Mouse (Mus musculus) liver, embryonic 11.5 days (tissue): ENCODE data around the gene Cdh6. TPM values are rescaled to one million over a fixed set of nuclear protein-coding genes. Genes with fewer than 3 reads are reported as not detected.
A peak's percentile ranks its signal among the peaks of the same experiment; 100 is the strongest.

Experiments
- ATAC-seq: fragments of 200-750 bp; cut with Nextera tagmentation; replicated peaks from 2 replicates; pipeline ENCODE4 v1.8.0; 2017; ENCODE audit warnings: moderate number of reproducible peaks, mild to moderate bottlenecking, moderate TSS enrichment, moderate library complexity; ENCODE audit not compliant: low FRiP score
- DNase-seq: peaks from one replicate; pipeline ENCODE4 v3.0.0-alpha.2; 2017; ENCODE audit warnings: low spot score
- H3K27ac ChIP-seq: fragments of 300-500 bp; sonication (generic); 2 replicates; pipeline ENCODE4 v1.5.1; 2014; ENCODE audit warnings: mild to moderate bottlenecking, low read depth, low read length, control low read depth
- H3K27me3 ChIP-seq: fragments of 300-500 bp; sonication (generic); replicated peaks from 2 replicates; pipeline ENCODE4 v1.6.1; 2014; ENCODE audit warnings: low read length, mixed read lengths; ENCODE audit not compliant: control insufficient read depth, insufficient read depth
- H3K36me3 ChIP-seq: fragments of 300-500 bp; sonication (generic); 2 replicates; pipeline ENCODE4 v1.6.1; 2014; ENCODE audit warnings: mild to moderate bottlenecking, low read length, moderate library complexity, mixed read lengths; ENCODE audit not compliant: control insufficient read depth, insufficient read depth
- H3K4me1 ChIP-seq: fragments of 300-500 bp; sonication (generic); replicated peaks from 2 replicates; pipeline ENCODE4 v1.6.1; 2014; ENCODE audit warnings: low read length, mixed read lengths; ENCODE audit not compliant: control insufficient read depth, insufficient read depth
- H3K4me2 ChIP-seq: fragments of 300-500 bp; sonication (generic); 2 replicates; pipeline ENCODE4 v1.6.1; 2014; ENCODE audit warnings: mild to moderate bottlenecking, control low read depth, moderate library complexity
- H3K4me3 ChIP-seq: fragments of 300-500 bp; sonication (generic); 2 replicates; pipeline ENCODE4 v1.5.1; 2014; ENCODE audit warnings: low read depth, low read length, control low read depth
- H3K9ac ChIP-seq: fragments of 300-500 bp; sonication (generic); 2 replicates; pipeline ENCODE4 v1.6.1; 2014; ENCODE audit warnings: low read depth, low read length, control low read depth
- H3K9me3 ChIP-seq: fragments of 300-500 bp; sonication (generic); 2 replicates; pipeline ENCODE4 v1.6.1; 2016; ENCODE audit warnings: low read length, inconsistent platforms, mixed read lengths; ENCODE audit not compliant: control insufficient read depth
- WGBS: fragments of 180-500 bp; shearing (Covaris S2); extraction: QIAGEN DNeasy Blood & Tissue Kit; methylation state at CpG from one replicate; pipeline ENCODE4 v1.1.7; 2014; 5-methylcytosine and 5-hydroxymethylcytosine counted together
- polyA plus RNA-seq: library from polyadenylated mRNA; unstranded; fragments of >200 nt; fragmentation: Nextera tagmentation; extraction: Ambion mirVana; gene quantifications from 2 replicates; pipeline ENCODE4 v1.2.1, GENCODE M21; 2014

Gene Cdh6
- polyA plus RNA-seq, 1 experiment from 2014 or later, result 0.92 TPM

- DNase-seq, result no peak
- Histone ChIP-seq H3K9ac (no peak overlapping the region), H3K4me3 (no peak overlapping the region), H3K27me3 (no peaks in the 10 kb centered on the region), H3K27ac (no peak overlapping the region), H3K4me1 (no peaks in the 10 kb centered on the region), H3K9me3 (no peaks in the 10 kb centered on the region), H3K4me2 (no peak overlapping the region), H3K36me3 (no peaks in the 10 kb centered on the region)
- no peak for ATAC-seq
- 88% methylated on average over 13 of the region's 13 CpGs for WGBS
Measured at GRCm38 (mm10) chr15:13092064-13092463, 81.4 kb downstream of the Cdh6 start.

DNA sequence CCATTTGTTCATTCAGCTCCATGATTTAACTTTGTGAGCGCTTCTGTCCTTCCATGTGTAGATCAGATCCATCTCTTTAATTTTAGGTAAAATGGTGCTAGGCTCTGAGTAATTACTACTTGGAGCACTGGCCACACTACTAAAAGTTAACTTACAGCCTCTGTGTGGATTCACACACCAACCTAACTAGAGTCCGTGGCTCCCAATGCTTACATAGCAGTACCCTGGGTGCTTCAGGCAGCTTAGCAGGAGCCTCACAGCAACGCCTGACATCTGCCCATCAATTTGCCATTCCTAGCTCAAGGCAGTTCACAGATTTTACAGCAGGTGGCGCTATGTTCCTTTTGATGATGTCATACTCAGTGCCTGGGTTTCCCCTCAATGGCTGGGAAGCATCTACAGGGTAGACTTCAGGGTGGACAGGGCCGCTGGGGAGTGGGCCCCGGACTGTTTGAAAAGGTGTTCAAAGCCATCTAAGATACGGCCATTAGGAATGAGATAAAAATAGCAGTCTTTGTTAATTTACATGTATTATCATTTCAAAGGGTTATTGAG is 84.9 kb downstream of the Cdh6 start:
- ATAC-seq, result peak; percentile 34; the same call in 1 of the 2 replicates
- Histone ChIP-seq H3K9ac (no peak overlapping the region), H3K4me3 (no peak overlapping the region), H3K27me3 (no peaks in the 10 kb centered on the region), H3K36me3 (no peaks in the 10 kb centered on the region), H3K4me1 (no peaks in the 10 kb centered on the region), H3K4me2 (no peak overlapping the region), H3K27ac (no peak overlapping the region), H3K9me3 (no peaks in the 10 kb centered on the region)
- peak; percentile 41 for DNase-seq
- WGBS, result 46% methylated on average over 7 of the region's 7 CpGs

DNA sequence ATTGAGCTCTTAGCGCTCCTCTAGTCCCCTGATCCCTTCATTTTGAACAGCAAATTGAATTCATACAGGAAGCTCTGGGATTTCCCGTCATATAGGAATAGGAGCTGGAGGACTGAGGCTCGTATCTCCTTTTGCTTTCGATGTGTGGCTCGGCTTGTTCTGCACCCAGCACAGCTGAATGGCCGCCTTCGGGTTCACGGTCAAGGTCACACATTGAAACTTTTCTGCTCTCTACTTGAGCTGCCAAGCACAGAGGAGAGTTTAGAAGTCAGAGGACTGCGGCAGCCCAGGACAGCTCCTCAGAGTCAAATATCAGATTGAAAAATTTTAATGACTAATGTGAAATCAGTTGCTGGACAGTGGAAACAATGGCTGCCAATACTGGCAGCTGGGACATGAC is 88.7 kb downstream of the Cdh6 start:
- no peaks in the 10 kb centered on the region for H3K36me3 ChIP-seq
- no peak for ATAC-seq
- WGBS, result 84% methylated on average over 9 of the region's 9 CpGs

DNA sequence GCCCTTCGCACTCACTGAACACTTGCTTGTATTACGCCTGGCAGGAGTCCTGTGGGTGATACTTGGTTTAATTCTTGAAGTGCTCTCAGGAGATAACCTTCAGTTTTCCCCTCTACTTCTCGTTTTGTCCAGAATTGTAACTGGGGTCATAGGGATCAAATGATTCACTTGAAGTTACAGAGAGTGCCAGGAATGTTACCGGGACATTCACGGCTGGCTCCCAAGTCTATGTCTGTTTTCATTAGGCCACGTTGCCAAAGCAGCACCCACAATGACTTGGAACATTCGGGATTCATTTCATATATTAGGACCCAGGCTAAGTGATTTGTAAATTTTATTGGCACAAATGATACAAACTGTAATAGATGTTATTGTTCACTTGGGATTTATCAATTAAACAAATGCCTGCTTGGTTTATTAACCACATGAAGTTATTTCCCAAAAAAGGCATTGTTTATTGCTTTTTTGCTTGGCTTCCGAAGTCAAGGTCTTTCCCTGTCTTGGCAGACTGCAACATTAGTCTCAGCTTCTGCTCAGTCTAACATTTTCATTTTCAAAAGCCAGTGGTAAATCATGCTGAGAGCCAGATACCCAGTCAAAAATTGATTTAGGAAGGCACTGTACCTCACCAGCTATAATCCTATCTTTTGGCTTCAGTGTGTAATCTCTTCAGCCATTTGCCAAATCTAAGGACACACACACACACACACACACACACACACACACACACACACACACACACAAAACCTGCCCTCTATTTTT is 96.4 kb downstream of the Cdh6 start:
- WGBS, result 80% methylated on average over 8 of the region's 8 CpGs
- Histone ChIP-seq H3K27me3 (no peaks in the 10 kb centered on the region), H3K36me3 (no peaks in the 10 kb centered on the region), H3K4me3 (no peak overlapping the region), H3K9ac (no peak overlapping the region), H3K27ac (no peak overlapping the region), H3K4me1 (no peaks in the 10 kb centered on the region), H3K9me3 (no peaks in the 10 kb centered on the region), H3K4me2 (no peak overlapping the region)
- DNase-seq (no peak), ATAC-seq (no peak)

More for the DNA sequence above, 88.7 kb downstream of the Cdh6 start:
- no peak for DNase-seq
- H3K9ac ChIP-seq, result no peak overlapping the region
- H3K4me2 ChIP-seq, result no peak overlapping the region
- H3K27ac ChIP-seq, result no peak overlapping the region
- no peaks in the 10 kb centered on the region for H3K9me3 ChIP-seq
- no peak overlapping the region for H3K4me3 ChIP-seq
- H3K27me3 ChIP-seq, result no peaks in the 10 kb centered on the region
- no peaks in the 10 kb centered on the region for H3K4me1 ChIP-seq

GRCm38 (mm10) chr15:13074047-13074446 is 99.4 kb downstream of the Cdh6 start:
- DNase-seq, result no peak
- no peak overlapping the region for H3K27ac ChIP-seq
- 64% methylated on average over 4 of the region's 4 CpGs for WGBS

GRCm38 (mm10) chr15:13068213-13068516 is 105.3 kb downstream of the Cdh6 start:
- Histone ChIP-seq H3K36me3 (no peaks in the 10 kb centered on the region), H3K4me2 (no peak overlapping the region), H3K4me1 (no peaks in the 10 kb centered on the region), H3K9me3 (no peaks in the 10 kb centered on the region), H3K27ac (no peak overlapping the region), H3K9ac (no peak overlapping the region), H3K27me3 (no peaks in the 10 kb centered on the region), H3K4me3 (no peak overlapping the region)
- ATAC-seq (no peak), DNase-seq (no peak)

More at GRCm38 (mm10) chr15:13074047-13074446, 99.4 kb downstream of the Cdh6 start:
- Histone ChIP-seq H3K27me3 (no peaks in the 10 kb centered on the region), H3K9me3 (no peaks in the 10 kb centered on the region), H3K9ac (no peak overlapping the region), H3K4me3 (no peak overlapping the region), H3K4me1 (no peaks in the 10 kb centered on the region), H3K36me3 (no peaks in the 10 kb centered on the region), H3K4me2 (no peak overlapping the region)
- ATAC-seq, result no peak

GRCm38 (mm10) chr15:13067429-13068212 is 105.9 kb downstream of the Cdh6 start:
- no peaks in the 10 kb centered on the region for H3K27me3 ChIP-seq
- no peaks in the 10 kb centered on the region for H3K9me3 ChIP-seq
- H3K9ac ChIP-seq, result no peak overlapping the region
- no peak overlapping the region for H3K4me3 ChIP-seq
- no peaks in the 10 kb centered on the region for H3K4me1 ChIP-seq
- 58% methylated on average over 20 of the region's 20 CpGs for WGBS
- DNase-seq (no peak), ATAC-seq (no peak)
- no peaks in the 10 kb centered on the region for H3K36me3 ChIP-seq
- H3K27ac ChIP-seq, result no peak overlapping the region
- peak overlapping the region; percentile 46 for H3K4me2 ChIP-seq

DNA sequence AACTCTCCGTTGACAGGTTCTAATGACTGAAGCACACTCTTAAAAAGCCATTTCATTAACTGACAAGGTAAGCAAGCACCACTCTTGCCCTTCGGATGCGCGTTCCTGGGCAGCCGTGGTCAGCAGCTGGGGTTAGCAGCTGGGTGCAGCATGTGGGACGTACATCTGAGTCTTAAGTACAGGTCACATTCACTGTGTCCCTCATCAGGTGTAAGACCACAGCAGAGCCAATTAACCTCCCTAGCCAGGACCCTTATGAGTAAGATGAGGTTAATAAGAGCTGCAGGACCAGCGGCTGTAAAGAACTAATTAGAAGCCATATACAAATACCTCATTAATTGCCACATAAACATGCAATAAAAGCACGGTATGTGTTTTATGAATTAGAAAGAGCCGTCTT is 106.7 kb downstream of the Cdh6 start:
- WGBS, result 79% methylated on average over 9 of the region's 9 CpGs
- no peaks in the 10 kb centered on the region for H3K27me3 ChIP-seq
- no peak overlapping the region for H3K4me2 ChIP-seq
- H3K4me3 ChIP-seq, result no peak overlapping the region
- DNase-seq (no peak), ATAC-seq (no peak)
- H3K27ac ChIP-seq, result no peak overlapping the region
- no peak overlapping the region for H3K9ac ChIP-seq
- no peaks in the 10 kb centered on the region for H3K36me3 ChIP-seq
- no peaks in the 10 kb centered on the region for H3K9me3 ChIP-seq
- H3K4me1 ChIP-seq, result no peaks in the 10 kb centered on the region
